Mouse (Mus musculus) forebrain, embryonic 11.5 days (tissue): ENCODE measurements around the gene Papolb. TPM values are rescaled to one million over a fixed set of nuclear protein-coding genes. Genes with fewer than 3 reads are reported as not detected.

Source experiments
- ATAC-seq: fragments of 200-750 bp; cut with Nextera tagmentation; replicated peaks from 2 replicates; pipeline ENCODE4 v1.8.0; 2017; ENCODE audit warnings: moderate TSS enrichment; ENCODE audit not compliant: low FRiP score
- DNase-seq: peaks from one replicate; pipeline ENCODE4 v3.0.0-alpha.2; 2017; ENCODE audit warnings: low spot score
- H3K27ac ChIP-seq: fragments of 300-500 bp; sonication (generic); 2 replicates; pipeline ENCODE4 v1.5.1; 2014; ENCODE audit warnings: low read depth, low read length
- H3K27me3 ChIP-seq: fragments of 300-500 bp; sonication (generic); 2 replicates; pipeline ENCODE4 v1.6.1; 2014; ENCODE audit warnings: mild to moderate bottlenecking, low read length, mixed read lengths; ENCODE audit not compliant: control insufficient read depth, insufficient read depth
- H3K36me3 ChIP-seq: fragments of 300-500 bp; sonication (generic); 2 replicates; pipeline ENCODE4 v1.6.1; 2014; ENCODE audit warnings: mild to moderate bottlenecking, low read length, moderate library complexity, mixed read lengths; ENCODE audit not compliant: control insufficient read depth, insufficient read depth
- H3K4me1 ChIP-seq: fragments of 300-500 bp; sonication (generic); replicated peaks from 2 replicates; pipeline ENCODE4 v1.6.1; 2014; ENCODE audit warnings: low read length, mixed read lengths; ENCODE audit not compliant: control insufficient read depth, insufficient read depth
- H3K4me2 ChIP-seq: fragments of 300-500 bp; sonication (generic); 2 replicates; pipeline ENCODE4 v1.6.1; 2014; ENCODE audit warnings: low read depth, mild to moderate bottlenecking, low read length, moderate library complexity, mixed read lengths; ENCODE audit not compliant: severe bottlenecking
- H3K4me3 ChIP-seq: fragments of 300-500 bp; sonication (generic); 2 replicates; pipeline ENCODE4 v1.5.1; 2014; ENCODE audit warnings: low read depth, low read length
- H3K9ac ChIP-seq: fragments of 300-500 bp; sonication (generic); 2 replicates; pipeline ENCODE4 v1.6.1; 2014; ENCODE audit warnings: low read length
- H3K9me3 ChIP-seq: fragments of 300-500 bp; sonication (generic); 2 replicates; pipeline ENCODE4 v1.6.1; 2016; ENCODE audit warnings: low read length, mixed read lengths; ENCODE audit not compliant: control insufficient read depth
- WGBS: fragments of 180-500 bp; shearing (Covaris S2); extraction: QIAGEN DNeasy Blood & Tissue Kit; methylation state at CpG from one replicate; pipeline ENCODE4 v1.1.7; 2014; 5-methylcytosine and 5-hydroxymethylcytosine counted together
- polyA plus RNA-seq: library from polyadenylated mRNA; unstranded; fragments of >200 nt; fragmentation: Nextera tagmentation; extraction: Ambion mirVana; gene quantifications from 2 replicates; pipeline ENCODE4 v1.2.1, GENCODE M21; 2014

Gene Papolb
- polyA plus RNA-seq: 0.12 and 0.25 TPM in 2 replicates

GRCm38 (mm10) chr5:142529915-142530314 lies at the start of gene Papolb:
TSS of gene Papolb (minus strand) at chr5:142530076.
- ATAC-seq (no peak), DNase-seq (no peak)
- Histone ChIP-seq H3K27ac (no peak within 1 kb of the TSS), H3K4me3 (no peak within 1 kb of the TSS), H3K4me1 (no peaks in the 10 kb centered on the region), H3K4me2 (no peak within 1 kb of the TSS), H3K9me3 (no peaks in the 10 kb centered on the region), H3K27me3 (peaks cover 7% of the 10 kb centered on the region; the same call in 1 of the 2 replicates), H3K36me3 (no peaks in the 10 kb centered on the region), H3K9ac (no peak within 1 kb of the TSS)
- WGBS: 48% methylated on average over 41 of the region's 41 CpGs

DNA sequence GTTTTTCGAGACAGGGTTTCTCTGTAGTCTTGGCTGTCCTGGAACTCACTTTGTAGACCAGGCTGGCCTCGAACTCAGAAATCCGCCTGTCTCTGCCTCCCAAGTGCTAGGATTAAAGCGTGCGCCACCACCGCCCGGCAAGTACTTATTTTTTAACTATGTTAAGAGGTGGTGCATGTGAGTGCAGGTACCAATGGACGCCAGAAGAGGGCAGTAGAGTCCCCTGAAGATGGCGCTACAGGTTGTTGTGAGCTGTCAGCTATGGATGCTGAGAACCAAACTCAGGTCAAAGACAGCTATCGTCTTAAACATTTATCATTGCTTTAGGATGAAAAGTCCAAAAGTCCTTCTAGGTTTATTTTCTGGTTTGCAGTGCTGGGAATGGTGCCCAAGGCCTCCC lies 48.3 kb upstream of the Papolb start:
- Histone ChIP-seq H3K27me3 (no peaks in the 10 kb centered on the region), H3K27ac (no peak overlapping the region), H3K36me3 (no peaks in the 10 kb centered on the region), H3K4me3 (no peak overlapping the region), H3K4me2 (no peak overlapping the region), H3K9ac (no peak overlapping the region), H3K4me1 (no peaks in the 10 kb centered on the region), H3K9me3 (no peaks in the 10 kb centered on the region; the same call in 1 of the 2 replicates)
- no peak for ATAC-seq
- DNase-seq: no peak
- 89% methylated on average over 10 of the region's 10 CpGs for WGBS

DNA sequence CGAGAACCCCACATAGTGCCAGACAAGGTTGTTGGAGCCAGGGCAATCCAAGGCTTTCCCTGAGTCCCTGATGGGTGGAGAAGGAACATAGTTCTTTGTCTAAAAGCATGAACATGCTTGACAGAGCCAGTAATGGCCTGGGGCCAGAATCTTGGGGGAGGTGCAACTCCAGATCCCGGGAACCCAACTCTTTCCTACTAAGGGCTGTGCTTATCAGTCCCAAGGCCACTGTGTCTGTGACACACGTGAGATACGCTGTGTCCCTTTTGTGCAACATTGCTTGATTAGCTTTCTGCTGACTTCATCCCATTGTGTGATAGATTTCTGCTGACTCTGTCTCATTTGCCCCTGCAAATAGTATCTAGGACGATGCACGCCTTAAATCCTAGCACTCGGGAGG lies 47.0 kb upstream of the Papolb start:
- no peaks in the 10 kb centered on the region; the same call in 1 of the 2 replicates for H3K9me3 ChIP-seq
- no peak overlapping the region for H3K27ac ChIP-seq
- no peaks in the 10 kb centered on the region for H3K36me3 ChIP-seq
- H3K27me3 ChIP-seq: no peaks in the 10 kb centered on the region
- no peak overlapping the region for H3K4me3 ChIP-seq
- ATAC-seq (no peak), DNase-seq (no peak)
- no peaks in the 10 kb centered on the region for H3K4me1 ChIP-seq
- no peak overlapping the region for H3K9ac ChIP-seq
- H3K4me2 ChIP-seq: no peak overlapping the region
- 88% methylated on average over 7 of the region's 7 CpGs for WGBS

- DNase-seq: no peak
- Histone ChIP-seq H3K9me3 (no peaks in the 10 kb centered on the region; the same call in 1 of the 2 replicates), H3K27ac (no peak overlapping the region), H3K9ac (no peak overlapping the region), H3K36me3 (no peaks in the 10 kb centered on the region), H3K4me2 (no peak overlapping the region), H3K4me3 (no peak overlapping the region), H3K4me1 (no peaks in the 10 kb centered on the region), H3K27me3 (no peaks in the 10 kb centered on the region)
- WGBS: 80% methylated on average over 8 of the region's 8 CpGs
- ATAC-seq: no peak
Measured at GRCm38 (mm10) chr5:142574323-142575057, 44.6 kb upstream of the Papolb start.

GRCm38 (mm10) chr5:142564606-142565005 lies 34.7 kb upstream of the Papolb start:
- WGBS: 89% methylated on average over 1 of the region's 1 CpGs
- H3K36me3 ChIP-seq: no peaks in the 10 kb centered on the region

DNA sequence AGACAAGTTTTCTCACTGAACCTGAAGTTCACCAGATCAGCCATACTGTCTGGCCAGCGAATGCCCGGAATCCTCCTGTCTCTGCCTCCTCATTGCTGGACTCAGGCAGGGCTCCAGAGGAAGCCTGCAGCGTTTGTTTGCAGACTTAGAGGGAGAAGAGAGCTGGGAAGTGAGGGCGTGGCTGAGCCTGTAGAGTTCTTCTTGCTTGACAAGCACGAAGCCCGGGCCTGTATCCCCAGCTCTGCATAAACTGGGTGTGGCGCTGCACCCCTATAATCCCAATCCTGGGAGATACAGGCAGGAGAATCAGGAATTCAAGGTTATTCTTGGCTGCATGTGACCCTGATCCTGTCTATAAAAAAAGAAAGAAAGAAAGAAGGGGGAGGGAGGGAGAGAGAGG lies 30.4 kb upstream of the Papolb start:
- Histone ChIP-seq H3K4me1 (no peaks in the 10 kb centered on the region), H3K27me3 (no peaks in the 10 kb centered on the region), H3K4me2 (no peak overlapping the region), H3K27ac (no peak overlapping the region), H3K9ac (no peak overlapping the region), H3K4me3 (no peak overlapping the region), H3K9me3 (no peaks in the 10 kb centered on the region), H3K36me3 (no peaks in the 10 kb centered on the region)
- no peak for ATAC-seq
- 56% methylated on average over 7 of the region's 7 CpGs for WGBS
- DNase-seq: no peak

More at GRCm38 (mm10) chr5:142564606-142565005, 34.7 kb upstream of the Papolb start:
- Histone ChIP-seq H3K4me2 (no peak overlapping the region), H3K27ac (no peak overlapping the region), H3K4me1 (no peaks in the 10 kb centered on the region), H3K4me3 (no peak overlapping the region), H3K27me3 (no peaks in the 10 kb centered on the region), H3K9me3 (peaks cover 3% of the 10 kb centered on the region; the same call in 1 of the 2 replicates), H3K9ac (no peak overlapping the region)
- no peak for DNase-seq
- ATAC-seq: no peak

DNA sequence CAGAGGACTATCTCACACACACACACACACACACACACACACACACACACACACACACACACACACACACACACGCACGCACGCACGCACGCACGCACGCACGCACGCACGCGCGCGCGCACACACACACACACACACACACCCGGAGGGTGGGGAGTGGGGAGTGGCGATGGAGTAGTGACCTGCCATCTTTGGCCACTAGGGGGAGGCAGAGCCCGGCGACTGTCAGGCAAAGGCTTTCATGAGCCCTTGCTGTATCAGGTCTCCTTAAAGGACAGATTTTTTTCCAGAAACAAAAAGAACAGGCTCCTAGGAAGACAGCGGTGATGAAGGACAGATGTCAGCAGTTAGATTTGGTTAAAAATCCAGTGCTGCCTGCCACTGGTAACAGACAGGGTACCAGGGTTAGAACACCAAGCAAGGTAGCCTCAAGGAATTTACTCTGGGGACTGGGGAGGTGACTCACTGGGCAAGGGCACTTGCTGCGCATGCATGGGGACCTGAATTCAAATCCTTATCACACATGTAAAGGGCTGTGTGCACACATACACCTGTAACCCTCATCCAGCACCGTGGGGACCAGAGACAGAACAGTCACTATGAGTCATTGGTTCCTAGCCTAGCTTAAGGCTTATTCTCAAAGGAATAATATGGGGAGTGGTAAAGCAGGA lies 27.7 kb upstream of the Papolb start:
- DNase-seq (peak; percentile 92), ATAC-seq (0 out of 2 replicates have a peak, but pooled peaks have one; percentile 73)
- no peak overlapping the region for H3K27ac ChIP-seq
- no peaks in the 10 kb centered on the region for H3K27me3 ChIP-seq
- no peaks in the 10 kb centered on the region for H3K36me3 ChIP-seq
- no peak overlapping the region for H3K9ac ChIP-seq
- H3K9me3 ChIP-seq: no peaks in the 10 kb centered on the region
- H3K4me1 ChIP-seq: no peaks in the 10 kb centered on the region
- no peak overlapping the region for H3K4me2 ChIP-seq
- 28% methylated on average over 21 of the region's 21 CpGs for WGBS
- H3K4me3 ChIP-seq: no peak overlapping the region

GRCm38 (mm10) chr5:142556721-142557120 lies 26.8 kb upstream of the Papolb start:
- no peaks in the 10 kb centered on the region for H3K36me3 ChIP-seq
- no peaks in the 10 kb centered on the region for H3K9me3 ChIP-seq
- no peaks in the 10 kb centered on the region for H3K27me3 ChIP-seq
- no peak overlapping the region for H3K27ac ChIP-seq
- ATAC-seq (no peak), DNase-seq (no peak)
- WGBS: 94% methylated on average over 4 of the region's 4 CpGs
- H3K4me1 ChIP-seq: no peaks in the 10 kb centered on the region
- no peak overlapping the region for H3K4me2 ChIP-seq
- no peak overlapping the region for H3K9ac ChIP-seq
- no peak overlapping the region for H3K4me3 ChIP-seq
